Mouse (Mus musculus) layer of hippocampus, postnatal 14 days (tissue): Measurements from ENCODE around the gene Kat2a. TPM values are rescaled to one million over a fixed set of nuclear protein-coding genes. Genes with fewer than 3 reads are reported as not detected.

Experiments
- DNase-seq, 2 experiments: peaks; one replicate each; pipeline ENCODE4 v3.0.0; 2021 to 2022; ENCODE audit warnings: low spot score in 2 of 2, mixed read lengths in 1 of 2
- total RNA-seq, 2 experiments: library from RNA; stranded (reverse); gene quantifications; 2 replicates each; pipeline ENCODE4 v1.2.3; 2021

The Kat2a gene
- total RNA-seq, 2 experiments from 2014 or later, result 54.5 to 59.7 TPM

- DNase-seq, result no peak
Measured at GRCm38 (mm10) chr11:100736746-100737080, 24.4 kb upstream of the Kat2a start.

- DNase-seq, result no peak
Measured at GRCm38 (mm10) chr11:100735954-100736745, 23.9 kb upstream of the Kat2a start.

GRCm38 (mm10) chr11:100735134-100735865 is 23.0 kb upstream of the Kat2a start:
- no peak for DNase-seq

GRCm38 (mm10) chr11:100730477-100731205 is 18.4 kb upstream of the Kat2a start:
- no peak for DNase-seq

- DNase-seq, result no peak
Measured at GRCm38 (mm10) chr11:100729976-100730375, 17.7 kb upstream of the Kat2a start.

- no peak for DNase-seq
Measured at GRCm38 (mm10) chr11:100728601-100729000, 16.3 kb upstream of the Kat2a start.

GRCm38 (mm10) chr11:100727201-100727600 is 14.9 kb upstream of the Kat2a start:
- DNase-seq, result no peak

GRCm38 (mm10) chr11:100724919-100725512 is 12.8 kb upstream of the Kat2a start:
- no peak for DNase-seq

- DNase-seq, result no peak
Measured at GRCm38 (mm10) chr11:100722493-100723028, 10.3 kb upstream of the Kat2a start.

- DNase-seq, result no peak
Measured at GRCm38 (mm10) chr11:100721776-100722492, 9.7 kb upstream of the Kat2a start.

GRCm38 (mm10) chr11:100721254-100721653 is 9.0 kb upstream of the Kat2a start:
- DNase-seq, result no peak

- no peak for DNase-seq
Measured at GRCm38 (mm10) chr11:100720345-100720744, 8.1 kb upstream of the Kat2a start.

- DNase-seq, result no peak
Measured at GRCm38 (mm10) chr11:100719893-100720292, 7.6 kb upstream of the Kat2a start.

- DNase-seq, result no peak
Measured at GRCm38 (mm10) chr11:100719312-100719711, 7.0 kb upstream of the Kat2a start.

GRCm38 (mm10) chr11:100718866-100719265 is 6.6 kb upstream of the Kat2a start:
- no peak for DNase-seq

GRCm38 (mm10) chr11:100718462-100718861 is 6.2 kb upstream of the Kat2a start:
- DNase-seq, result no peak

GRCm38 (mm10) chr11:100716649-100717048 is 4.4 kb upstream of the Kat2a start:
- no peak for DNase-seq

- no peak for DNase-seq
Measured at GRCm38 (mm10) chr11:100714948-100715347, 2.7 kb upstream of the Kat2a start.

- DNase-seq, result peak; percentile 77 to 87
Measured at GRCm38 (mm10) chr11:100714534-100714915, 2.3 kb upstream of the Kat2a start.

- no peak for DNase-seq
Measured at GRCm38 (mm10) chr11:100713735-100714533, 1.7 kb upstream of the Kat2a start, which contains the start of gene Hspb9. Gene Hspb9 (plus strand): TSS chr11:100713850.
